Mouse (Mus musculus): ENCODE results near the gene Colca2. TPM values are rescaled to one million over a fixed set of nuclear protein-coding genes. Genes with fewer than 3 reads are reported as not detected.

Gene Colca2
- polyA plus RNA-seq, 1 experiment from 2014 or later = 0.32 TPM

DNA sequence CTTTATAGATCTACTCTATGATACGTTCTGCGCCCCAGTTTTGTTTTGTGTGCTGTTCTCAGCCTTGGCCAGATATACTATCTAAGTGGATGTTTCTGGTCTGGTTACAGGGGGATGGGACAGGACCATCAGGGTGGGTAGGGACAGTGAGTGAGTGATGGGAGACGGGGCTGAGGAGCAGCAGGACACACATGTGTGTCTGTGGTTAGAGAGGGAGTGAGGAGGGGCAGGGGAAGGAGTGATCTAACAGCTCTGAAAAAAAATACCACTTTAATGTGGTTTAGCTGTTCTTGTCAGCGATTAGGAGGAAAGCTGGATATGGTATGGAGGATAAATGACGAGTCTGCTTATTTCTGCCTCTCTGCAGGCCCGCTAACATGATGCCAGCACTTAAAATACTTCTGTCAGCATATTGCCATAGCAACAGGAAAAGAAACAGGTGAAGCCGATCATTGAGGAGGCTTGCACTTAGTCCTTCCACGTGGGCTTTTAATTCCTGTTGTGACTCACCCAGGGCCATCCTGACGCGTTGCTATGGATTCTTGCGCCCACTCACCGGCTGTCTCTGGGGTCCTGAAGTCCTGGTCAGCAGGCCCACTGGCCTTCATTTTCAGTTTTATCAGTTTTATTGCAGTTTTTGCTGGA lies 39.5 kb downstream of the Colca2 start:
- Histone ChIP-seq H3K27ac (ENCODE audit: low read depth, low read length) (no peak overlapping the region), H3K36me3 (ENCODE audit: control insufficient read depth, insufficient read depth, low read length) (no peaks in the 10 kb centered on the region), H3K4me1 (ENCODE audit: control insufficient read depth, insufficient read depth, low read length) (no peaks in the 10 kb centered on the region), H3K9me3 (ENCODE audit: control insufficient read depth, low read length) (no peaks in the 10 kb centered on the region), H3K4me3 (ENCODE audit: low read depth, low read length) (no peak overlapping the region), H3K9ac (replicated peaks; ENCODE audit: low read depth, low read length) (no peak overlapping the region), H3K4me2 (ENCODE audit: low read depth, low read length) (no peak overlapping the region), H3K27me3 (ENCODE audit: control insufficient read depth, insufficient read depth, low read length) (no peaks in the 10 kb centered on the region)
- peak; percentile 14; the same call in 1 of the 2 replicates for ATAC-seq (ENCODE audit: low read depth)
- WGBS = 54% methylated on average over 12 of the region's 12 CpGs

DNA sequence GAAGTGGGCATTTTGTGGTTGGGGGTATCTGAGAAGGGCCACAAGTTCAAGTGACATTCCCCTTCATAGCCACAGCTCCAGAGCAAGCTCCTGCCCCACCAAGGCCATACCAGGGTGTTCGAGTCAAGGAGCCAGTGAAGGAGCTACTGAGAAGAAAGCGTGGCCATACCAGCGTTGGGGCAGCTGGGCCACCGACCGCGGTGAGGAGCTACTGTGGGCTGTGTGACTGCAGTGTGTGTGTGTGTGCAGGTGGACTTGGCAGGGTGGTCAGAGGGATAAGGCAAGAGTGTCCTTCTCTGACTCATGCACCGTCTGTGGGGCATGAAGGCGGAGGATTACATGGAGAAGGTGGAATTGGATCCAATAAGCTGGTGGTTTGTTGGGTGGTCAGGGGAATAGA lies 46.2 kb downstream of the Colca2 start:
- no peak overlapping the region for H3K9ac ChIP-seq (replicated peaks; ENCODE audit: low read depth, low read length)
- H3K36me3 ChIP-seq (ENCODE audit: control insufficient read depth, insufficient read depth, low read length) = no peaks in the 10 kb centered on the region
- H3K9me3 ChIP-seq (ENCODE audit: control insufficient read depth, low read length) = no peaks in the 10 kb centered on the region
- no peak for ATAC-seq (ENCODE audit: low read depth)
- no peaks in the 10 kb centered on the region for H3K27me3 ChIP-seq (ENCODE audit: control insufficient read depth, insufficient read depth, low read length)
- 96% methylated on average over 8 of the region's 8 CpGs for WGBS
- H3K4me1 ChIP-seq (ENCODE audit: control insufficient read depth, insufficient read depth, low read length) = no peaks in the 10 kb centered on the region
- H3K4me2 ChIP-seq (ENCODE audit: low read depth, low read length) = no peak overlapping the region
- no peak overlapping the region for H3K4me3 ChIP-seq (ENCODE audit: low read depth, low read length)
- no peak overlapping the region for H3K27ac ChIP-seq (ENCODE audit: low read depth, low read length)

DNA sequence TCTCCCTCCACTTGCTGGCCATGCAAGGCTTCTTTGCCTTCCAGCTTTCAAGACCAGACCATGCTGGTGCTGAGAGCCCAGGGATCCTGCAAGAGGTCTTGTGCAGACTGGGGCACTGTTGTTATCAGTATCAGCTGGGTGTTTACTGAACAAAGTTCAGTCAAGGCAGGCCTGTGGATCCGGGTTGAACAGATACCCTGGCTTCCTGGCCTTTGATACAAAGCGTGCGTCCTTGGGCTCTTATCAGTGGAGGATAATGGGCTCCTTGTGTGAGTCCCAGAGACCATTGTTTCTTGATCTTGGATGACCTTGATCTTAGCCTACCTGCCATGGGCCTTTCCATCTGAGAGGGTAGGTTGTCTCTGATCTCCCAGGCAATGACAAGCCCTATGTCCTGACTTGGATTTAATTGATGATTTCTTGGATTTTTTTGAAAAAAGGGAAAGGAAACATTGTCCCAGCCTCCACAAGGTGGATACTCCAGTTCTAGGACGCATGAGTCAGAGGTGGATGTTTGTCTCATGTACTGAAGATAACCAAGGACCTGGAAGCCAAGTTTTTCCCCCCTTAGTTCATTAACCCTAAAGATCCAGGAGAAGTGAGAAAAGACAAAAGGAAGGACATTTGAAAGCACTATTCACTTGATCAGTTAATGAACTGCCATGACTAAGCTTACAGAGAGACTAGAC lies 47.5 kb downstream of the Colca2 start:
- H3K27ac ChIP-seq (ENCODE audit: low read depth, low read length) = no peak overlapping the region
- H3K27me3 ChIP-seq (ENCODE audit: control insufficient read depth, insufficient read depth, low read length) = no peaks in the 10 kb centered on the region
- H3K9me3 ChIP-seq (ENCODE audit: control insufficient read depth, low read length) = no peaks in the 10 kb centered on the region
- no peaks in the 10 kb centered on the region for H3K4me1 ChIP-seq (ENCODE audit: control insufficient read depth, insufficient read depth, low read length)
- H3K36me3 ChIP-seq (ENCODE audit: control insufficient read depth, insufficient read depth, low read length) = no peaks in the 10 kb centered on the region
- H3K4me3 ChIP-seq (ENCODE audit: low read depth, low read length) = no peak overlapping the region
- no peak overlapping the region for H3K4me2 ChIP-seq (ENCODE audit: low read depth, low read length)
- no peak for ATAC-seq (ENCODE audit: low read depth)
- H3K9ac ChIP-seq (replicated peaks; ENCODE audit: low read depth, low read length) = no peak overlapping the region
- WGBS = 89% methylated on average over 4 of the region's 4 CpGs

DNA sequence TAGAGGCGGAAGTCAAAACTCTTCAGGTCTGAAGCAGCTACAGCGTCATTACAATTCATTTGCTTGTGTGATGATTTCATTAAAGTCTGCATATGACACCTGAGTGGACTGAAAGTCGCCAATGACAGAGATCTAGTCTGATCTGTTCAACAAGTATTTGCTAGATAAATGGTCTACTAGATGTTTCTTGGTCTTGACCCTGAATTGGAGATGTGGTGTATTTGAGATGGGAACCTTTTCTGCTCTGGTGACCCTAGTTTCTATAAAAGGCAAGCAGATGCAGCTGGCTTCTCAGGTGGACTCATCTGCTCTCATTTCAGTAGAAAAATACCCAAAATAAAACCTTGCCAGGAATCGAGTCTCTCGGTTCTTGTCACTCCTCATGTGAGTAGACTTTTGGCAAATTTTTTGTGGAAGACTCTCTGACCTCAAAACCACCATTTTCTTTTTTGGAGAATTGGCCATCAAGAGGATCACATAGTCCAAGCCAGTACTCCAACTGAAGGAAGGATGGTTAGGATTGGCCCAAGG lies 52.7 kb downstream of the Colca2 start:
- Histone ChIP-seq H3K36me3 (ENCODE audit: control insufficient read depth, insufficient read depth, low read length) (no peaks in the 10 kb centered on the region), H3K27me3 (ENCODE audit: control insufficient read depth, insufficient read depth, low read length) (no peaks in the 10 kb centered on the region), H3K4me1 (ENCODE audit: control insufficient read depth, insufficient read depth, low read length) (no peaks in the 10 kb centered on the region), H3K4me3 (ENCODE audit: low read depth, low read length) (no peak overlapping the region), H3K4me2 (ENCODE audit: low read depth, low read length) (no peak overlapping the region), H3K9ac (replicated peaks; ENCODE audit: low read depth, low read length) (no peak overlapping the region), H3K9me3 (ENCODE audit: control insufficient read depth, low read length) (no peaks in the 10 kb centered on the region), H3K27ac (ENCODE audit: low read depth, low read length) (no peak overlapping the region)
- no peak for ATAC-seq (ENCODE audit: low read depth)
- WGBS = 90% methylated on average over 5 of the region's 5 CpGs

Other genes with a start within 250 kb of the Colca2 start
- not detected in 2 replicates for gene Btg4, start 217.7 kb downstream of the Colca2 start, polyA plus RNA-seq (2014; fragmentation: Nextera tagmentation; extraction: Ambion mirVana)
- 2.2 and 4.1 TPM in 2 replicates for gene Layn, start 201.5 kb downstream of the Colca2 start, polyA plus RNA-seq (2014; fragmentation: Nextera tagmentation; extraction: Ambion mirVana)
- gene 4833427G06Rik, start 176.5 kb downstream of the Colca2 start, polyA plus RNA-seq (2014; fragmentation: Nextera tagmentation; extraction: Ambion mirVana) = 0.21 and 0.28 TPM in 2 replicates
- not detected in 2 replicates for gene Gm32742, start 113.1 kb downstream of the Colca2 start, polyA plus RNA-seq (2014; fragmentation: Nextera tagmentation; extraction: Ambion mirVana)
- 0.21 TPM in 1 of 2 replicates, not detected in the other for gene Pou2af1, start 64.9 kb downstream of the Colca2 start, polyA plus RNA-seq (2014; fragmentation: Nextera tagmentation; extraction: Ambion mirVana)
- gene 1810046K07Rik, start 50.3 kb upstream of the Colca2 start, polyA plus RNA-seq (2014; fragmentation: Nextera tagmentation; extraction: Ambion mirVana) = not detected in 2 replicates